Mouse (Mus musculus): ENCODE data around the gene Gm7714. TPM values are rescaled to one million over a fixed set of nuclear protein-coding genes. Genes with fewer than 3 reads are reported as not detected.
"Not testable (repeated sequence)": the region's sequence is repeated elsewhere in the genome, so short reads cannot be mapped to it uniquely, and the experiment has no call there.

Gm7714 gene
- not detected for total RNA-seq (2022)

GRCm38 (mm10) chr5:88268619-88269018, at the start of gene Gm7714:
Gm7714 (plus strand) TSS chr5:88268919.
- DNase-seq (ENCODE audit: low spot score in 2 of 2) = no peak

GRCm38 (mm10) chr5:88256475-88256874, 12.2 kb upstream of the Gm7714 start:
- no peak for DNase-seq (ENCODE audit: low spot score in 2 of 2)

GRCm38 (mm10) chr5:88311307-88311706, 42.6 kb downstream of the Gm7714 start:
- DNase-seq (ENCODE audit: low spot score in 2 of 2) = not testable (repeated sequence)

- DNase-seq (ENCODE audit: low spot score in 2 of 2) = no peak
Observed at GRCm38 (mm10) chr5:88317012-88317411, 48.3 kb downstream of the Gm7714 start, which contains the start of gene Prol1. Prol1 (plus strand) TSS chr5:88317312.

Other genes starting within 250 kb of the Gm7714 start
- not detected for gene Smr2, start 182.4 kb upstream of the Gm7714 start, total RNA-seq (2022)
- gene Gm11116, start 157.4 kb upstream of the Gm7714 start, total RNA-seq (2022) = not detected
- gene Gm11115, start 114.8 kb upstream of the Gm7714 start, total RNA-seq (2022) = not detected
- not detected for gene Prol1, start 48.4 kb downstream of the Gm7714 start, total RNA-seq (2022)
- not detected for gene Amtn, start 107.2 kb downstream of the Gm7714 start, total RNA-seq (2022)
- not detected for gene Ambn, start 187.1 kb downstream of the Gm7714 start, total RNA-seq (2022)
- gene Enam, start 219.1 kb downstream of the Gm7714 start, total RNA-seq (2022) = not detected

All from gastrocnemius, adult 8-10 months (tissue).